Mouse (Mus musculus): ENCODE measurements around the gene Cd48.
"Not testable (repeated sequence)": the region's sequence is repeated elsewhere in the genome, so short reads cannot be mapped to it uniquely, and the experiment has no call there.

Gene Cd48

DNA sequence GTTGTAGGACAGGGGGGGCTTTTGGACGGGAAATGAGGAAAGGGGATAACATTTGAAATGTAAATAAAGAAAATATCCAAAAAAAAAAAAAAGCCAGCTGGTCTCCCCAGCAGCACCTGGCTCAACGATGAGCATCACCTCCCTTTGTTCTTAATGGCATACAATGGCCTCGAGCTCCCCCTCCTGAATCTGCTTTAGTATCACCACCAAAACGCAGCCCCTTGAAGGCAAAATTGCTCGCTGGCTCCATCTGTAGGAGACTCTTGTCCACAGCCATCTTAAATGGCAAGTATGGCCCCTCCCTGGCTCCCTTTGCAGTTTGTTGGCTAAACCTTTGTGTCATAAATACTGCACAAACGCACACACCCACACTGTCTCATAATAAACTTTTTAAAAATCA is 17.2 kb downstream of the Cd48 start:
- DNase-seq, result peak; percentile 53

DNA sequence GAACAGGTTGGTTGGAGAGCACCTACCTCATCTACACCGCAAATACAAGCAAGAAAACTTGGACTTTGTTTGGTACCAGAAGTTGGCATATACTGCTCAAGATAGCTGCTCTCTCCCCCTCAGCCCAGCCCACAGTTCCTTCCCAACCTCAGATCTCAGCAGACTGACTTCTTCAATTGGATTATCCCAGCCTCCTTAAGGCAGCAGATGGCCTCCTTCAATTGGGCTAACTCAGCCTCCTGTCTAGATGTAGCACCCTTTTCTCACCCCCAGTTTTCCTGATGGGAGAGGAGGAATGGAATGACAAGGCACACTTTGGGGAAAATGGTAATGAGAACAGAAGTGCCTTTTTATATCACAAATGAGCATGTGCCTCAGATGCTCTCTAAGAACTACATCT is 31.9 kb downstream of the Cd48 start:
- not testable (repeated sequence) for DNase-seq

DNA sequence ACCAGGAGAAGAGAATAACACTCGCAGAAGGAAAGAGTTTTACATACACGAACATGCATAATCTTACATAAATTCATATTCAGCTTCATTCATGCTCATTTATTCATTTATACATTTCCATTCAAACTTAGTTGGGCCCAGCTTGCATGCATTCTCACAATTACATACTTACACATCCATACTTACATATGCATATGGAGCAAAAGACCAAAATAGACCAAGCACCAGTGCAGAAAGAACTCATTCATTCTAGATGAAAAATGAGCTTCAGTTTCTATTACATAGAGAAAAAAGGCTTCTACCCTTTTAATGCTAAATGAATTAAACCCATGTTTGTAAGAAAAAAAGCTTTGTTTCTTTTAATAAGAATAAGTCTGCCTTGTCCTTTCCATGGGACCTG is 33.6 kb downstream of the Cd48 start:
- no peak for DNase-seq

DNA sequence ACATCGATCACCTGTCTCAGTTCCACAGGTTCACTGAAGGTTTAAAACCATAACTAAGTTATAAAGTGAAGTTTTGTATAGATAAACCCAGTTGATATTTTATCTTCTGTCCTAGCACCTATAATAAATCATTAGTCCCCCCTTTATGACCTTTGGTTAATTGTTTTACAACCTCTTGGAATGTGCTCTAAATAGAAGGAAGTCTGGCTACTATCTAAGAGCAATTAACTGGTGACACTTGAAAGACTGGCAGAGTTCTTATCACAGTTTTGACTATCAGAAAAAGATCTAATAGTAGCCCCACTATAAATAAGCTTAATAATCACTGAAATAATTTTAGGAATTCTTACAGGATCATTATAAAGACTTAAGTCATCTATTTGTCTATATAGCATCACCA is 34.4 kb downstream of the Cd48 start:
- DNase-seq, result no peak

DNA sequence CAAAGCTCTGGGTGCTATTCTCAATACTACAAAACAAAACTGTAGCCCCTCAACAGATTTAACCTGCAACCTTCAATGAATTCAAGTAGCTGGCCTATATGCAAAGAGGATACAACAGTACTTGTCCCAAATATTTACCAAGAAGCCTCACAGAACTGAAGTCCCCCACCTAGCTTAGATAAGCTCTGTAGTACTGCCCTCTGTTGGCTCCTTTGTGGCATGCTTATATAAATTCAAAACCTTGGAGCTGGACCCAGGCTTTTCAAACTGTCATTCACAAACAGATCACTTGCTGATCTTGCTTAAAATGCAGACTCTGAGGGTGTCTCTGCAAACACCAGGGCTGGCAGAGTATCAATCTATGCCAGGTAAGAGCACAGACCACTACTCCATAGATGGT is 49.4 kb downstream of the Cd48 start:
- DNase-seq, result no peak

DNA sequence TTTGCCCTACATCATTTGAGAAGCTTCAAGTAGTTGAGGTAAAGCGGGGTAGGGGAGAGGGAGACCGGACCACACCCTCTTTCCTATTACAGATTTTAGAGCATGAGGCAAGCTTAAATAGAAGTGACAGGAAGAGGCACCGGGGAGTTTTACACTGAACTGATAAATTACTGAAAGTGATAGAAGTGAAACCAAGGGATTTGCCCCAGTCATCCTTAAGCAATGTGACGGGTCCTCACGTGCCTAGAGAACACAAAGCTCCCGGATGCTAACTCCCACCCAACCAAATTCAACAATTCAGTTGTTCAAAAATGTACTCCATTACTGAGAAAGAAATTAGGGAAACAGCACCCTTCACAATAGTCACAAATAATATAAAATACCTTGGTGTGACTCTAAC is 53.1 kb downstream of the Cd48 start:
- DNase-seq, result no peak

DNA sequence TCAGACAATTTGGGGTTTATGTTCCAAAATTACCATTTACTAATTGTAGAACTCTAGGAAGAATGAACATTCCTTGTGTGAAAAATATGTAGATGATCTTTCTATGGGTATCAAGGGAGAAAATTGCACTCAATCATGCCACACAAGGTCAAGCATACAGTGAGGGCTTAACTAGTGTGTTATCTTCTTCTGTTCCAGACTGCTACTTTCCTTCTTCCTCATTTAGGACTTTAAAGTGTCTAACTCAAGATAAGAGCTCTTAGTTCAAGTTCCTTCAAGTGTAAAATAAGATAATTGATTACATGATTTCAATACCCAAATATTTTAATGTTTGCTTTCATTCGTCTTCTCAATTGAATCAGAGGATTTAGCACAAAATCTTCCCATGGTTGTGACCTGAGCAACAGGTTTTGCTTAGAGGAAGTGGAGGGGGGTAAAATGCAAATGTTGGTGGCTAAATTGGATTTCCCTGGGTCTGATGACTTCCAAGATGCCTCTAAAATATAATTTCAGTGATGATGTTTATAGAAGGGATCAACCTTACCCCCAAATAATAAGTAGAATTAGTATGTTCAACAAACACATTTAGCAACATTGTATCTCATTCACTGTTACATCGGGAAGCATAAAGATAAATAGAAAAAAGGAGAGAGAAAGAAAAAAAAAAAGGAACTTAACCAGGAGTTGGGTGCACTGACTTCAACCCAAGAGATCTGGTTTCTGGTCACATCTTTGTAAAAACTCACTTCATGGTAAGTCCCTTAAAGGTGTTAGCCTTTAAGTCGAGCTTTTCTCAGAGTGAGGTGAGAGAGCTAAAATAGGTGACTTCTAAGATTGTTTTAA is 66.5 kb downstream of the Cd48 start:
- DNase-seq, result no peak
